Mouse (Mus musculus): Measurements from ENCODE around the gene Apoc4. TPM values are rescaled to one million over a fixed set of nuclear protein-coding genes. Genes with fewer than 3 reads are reported as not detected.

Gene Apoc4
- total RNA-seq, 1 experiment from 2014 or later = 0.48 TPM

DNA sequence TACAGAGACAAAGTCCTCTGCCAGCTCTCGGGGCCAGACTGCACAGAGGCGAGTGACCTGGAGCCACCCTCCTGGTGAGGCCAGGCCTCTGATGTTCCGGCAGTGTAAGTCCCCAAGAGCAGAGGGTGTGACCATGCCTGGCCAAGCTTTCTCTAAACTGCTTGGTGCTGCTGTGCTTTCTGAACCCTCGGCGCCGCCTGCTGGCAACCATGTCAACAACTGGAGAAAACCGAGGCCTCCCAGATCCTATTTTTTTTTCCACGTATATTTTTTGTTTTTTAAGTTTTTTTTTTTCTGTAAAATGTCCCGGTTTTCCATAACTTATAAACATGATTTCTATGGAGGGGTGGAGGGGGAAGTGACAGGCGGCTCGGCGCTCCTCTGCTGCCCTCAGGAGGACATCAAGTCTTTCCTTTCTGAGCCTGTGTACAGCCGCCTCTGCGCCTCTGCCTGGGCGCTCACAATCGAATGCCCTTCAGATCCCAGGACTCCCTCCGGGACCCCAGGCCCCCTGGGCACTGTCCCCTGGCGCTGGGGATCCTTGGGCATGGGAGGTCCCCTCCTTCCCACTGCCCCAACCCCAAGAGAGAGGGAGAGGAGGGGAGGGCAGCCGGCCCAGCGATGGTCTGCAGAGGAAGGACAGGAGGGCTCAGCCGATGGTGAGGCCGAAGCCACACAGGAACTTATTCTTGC lies 19.9 kb upstream of the Apoc4 start:
- peak; percentile 44 for ATAC-seq (replicated peaks; ENCODE audit: insufficient number of reproducible peaks, low FRiP score, low TSS enrichment, poor library complexity, severe bottlenecking)

DNA sequence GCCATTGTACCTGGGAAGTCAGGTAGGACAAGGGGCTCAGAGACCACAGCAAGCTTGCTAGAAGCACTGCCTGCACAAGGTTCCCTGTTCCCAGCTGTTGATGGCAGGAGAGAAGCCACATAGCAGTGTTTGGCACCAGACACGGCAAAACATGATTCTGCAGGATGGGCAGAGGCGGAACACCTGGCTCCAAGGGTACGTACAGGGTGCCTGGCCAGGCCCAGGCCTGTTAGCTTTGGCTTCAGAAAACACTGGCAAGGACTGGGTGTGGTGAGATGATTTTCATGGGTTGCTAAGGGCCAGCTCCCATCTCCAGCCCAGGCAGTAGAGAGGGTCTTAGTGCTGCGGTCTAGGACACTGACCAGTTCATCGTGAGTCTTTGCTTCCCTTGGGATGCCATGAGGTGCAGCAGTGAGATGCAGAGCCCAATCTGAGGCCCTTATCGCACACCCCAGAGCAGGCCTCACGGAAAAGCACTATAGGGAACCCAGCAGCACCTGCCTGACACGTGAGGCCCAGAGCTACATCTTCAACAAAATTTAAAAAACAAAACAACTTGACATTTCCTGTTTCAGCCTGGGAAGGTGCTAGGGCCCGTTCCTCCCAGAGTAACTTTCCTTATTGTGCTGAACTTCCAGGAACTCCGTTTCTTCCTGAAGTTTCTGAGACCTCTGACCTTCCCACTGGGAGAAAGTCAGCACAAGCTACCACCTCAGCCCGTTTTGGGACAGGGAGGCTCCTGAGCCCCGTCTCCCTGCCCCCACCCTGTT lies 19.2 kb upstream of the Apoc4 start:
- ATAC-seq (replicated peaks; ENCODE audit: insufficient number of reproducible peaks, low FRiP score, low TSS enrichment, poor library complexity, severe bottlenecking) = no peak

DNA sequence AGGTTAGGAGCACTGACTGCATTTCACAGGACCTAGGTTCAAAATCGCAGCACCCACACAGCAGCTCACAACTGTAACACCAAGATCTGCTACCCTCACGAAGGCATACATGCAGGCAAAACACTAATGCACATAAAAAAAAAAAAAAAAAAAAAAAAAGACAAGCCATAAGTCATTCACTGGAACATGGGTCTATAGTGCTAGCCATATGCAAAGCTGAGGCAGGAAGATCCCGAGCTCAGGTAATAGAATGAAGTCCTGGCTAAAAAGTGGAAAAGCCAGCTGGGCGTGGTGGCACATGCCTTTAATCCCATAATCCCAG lies 18.5 kb upstream of the Apoc4 start:
- no peak for ATAC-seq (replicated peaks; ENCODE audit: insufficient number of reproducible peaks, low FRiP score, low TSS enrichment, poor library complexity, severe bottlenecking)

GRCm38 (mm10) chr7:19698907-19699826 lies 17.9 kb upstream of the Apoc4 start, which contains the start of gene Apoe:
Gene Apoe, minus strand, starts transcription at chr7:19699188.
- ATAC-seq (replicated peaks; ENCODE audit: insufficient number of reproducible peaks, low FRiP score, low TSS enrichment, poor library complexity, severe bottlenecking) = peak; percentile 32

DNA sequence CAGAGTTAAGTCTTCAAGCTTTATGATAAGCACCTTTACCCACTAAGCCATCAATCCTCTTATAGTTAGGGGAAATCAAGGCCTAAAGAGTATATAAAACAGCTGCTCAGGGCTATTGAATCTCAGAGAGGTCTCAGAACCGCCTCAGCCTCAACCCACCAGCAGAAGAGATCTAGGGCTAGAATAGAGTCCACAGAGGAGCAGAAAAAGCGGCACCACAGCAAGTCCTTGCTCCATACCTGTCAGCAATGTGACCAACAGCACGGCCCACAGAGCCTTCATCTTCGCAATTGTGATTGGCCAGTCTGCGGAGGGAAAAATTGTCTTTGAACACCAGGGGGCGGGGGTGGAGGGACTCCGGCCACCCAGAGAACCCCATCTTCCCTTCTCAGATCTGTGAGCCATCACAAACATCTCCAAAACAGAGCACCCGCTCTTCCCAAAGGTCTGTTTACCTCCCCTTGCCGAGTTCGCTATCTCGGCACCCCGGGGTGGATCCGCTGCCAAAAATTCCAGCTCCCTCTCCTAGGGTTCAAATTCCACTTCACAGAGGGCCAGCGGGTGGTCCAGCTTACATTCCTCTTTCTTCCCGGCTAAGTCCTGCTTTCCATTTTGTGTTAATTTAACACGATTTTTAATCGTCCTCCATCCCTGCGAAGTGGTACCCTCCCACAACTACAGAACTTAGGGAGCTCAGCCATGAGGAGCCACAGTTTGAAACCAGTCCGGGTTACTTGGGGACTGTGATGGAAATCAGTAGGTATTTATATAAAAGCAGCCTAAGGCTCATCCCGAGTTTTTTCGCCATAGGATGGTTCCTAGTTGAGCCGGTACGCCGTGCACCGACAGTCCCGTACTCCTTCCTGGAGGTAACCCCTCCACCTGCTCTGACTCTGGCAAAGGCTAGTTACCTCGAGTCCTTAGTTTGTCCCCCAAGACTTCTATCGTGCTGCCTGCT lies 16.9 kb upstream of the Apoc4 start:
- ATAC-seq (replicated peaks; ENCODE audit: insufficient number of reproducible peaks, low FRiP score, low TSS enrichment, poor library complexity, severe bottlenecking) = peak; percentile 29

GRCm38 (mm10) chr7:19696336-19696873 lies 15.1 kb upstream of the Apoc4 start:
- no peak for ATAC-seq (replicated peaks; ENCODE audit: insufficient number of reproducible peaks, low FRiP score, low TSS enrichment, poor library complexity, severe bottlenecking)

GRCm38 (mm10) chr7:19695881-19696280 lies 14.6 kb upstream of the Apoc4 start:
- no peak for ATAC-seq (replicated peaks; ENCODE audit: insufficient number of reproducible peaks, low FRiP score, low TSS enrichment, poor library complexity, severe bottlenecking)

GRCm38 (mm10) chr7:19695213-19695594 lies 13.9 kb upstream of the Apoc4 start:
- no peak for ATAC-seq (replicated peaks; ENCODE audit: insufficient number of reproducible peaks, low FRiP score, low TSS enrichment, poor library complexity, severe bottlenecking)

GRCm38 (mm10) chr7:19694336-19695212 lies 13.3 kb upstream of the Apoc4 start:
- no peak for ATAC-seq (replicated peaks; ENCODE audit: insufficient number of reproducible peaks, low FRiP score, low TSS enrichment, poor library complexity, severe bottlenecking)

DNA sequence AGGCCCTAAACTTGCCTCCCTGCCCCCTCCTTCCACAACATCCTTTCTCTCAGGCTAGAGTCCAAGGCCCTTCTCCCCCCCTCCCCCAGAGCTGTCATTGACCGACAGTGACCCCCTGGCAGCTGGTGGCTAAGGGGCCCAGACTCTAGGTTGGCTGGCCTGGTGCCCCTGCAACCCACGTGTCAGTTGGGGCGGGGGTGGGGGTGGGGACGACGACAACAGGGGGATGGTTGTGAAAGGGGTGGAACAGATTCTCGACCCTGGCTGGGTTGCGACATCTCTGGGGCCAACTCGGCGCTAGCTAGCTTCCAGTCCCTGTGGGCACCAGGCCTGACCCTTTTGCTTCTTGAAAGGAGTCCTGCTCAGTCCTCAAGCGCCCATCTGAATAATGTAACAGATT lies 12.1 kb upstream of the Apoc4 start:
- peak; percentile 60 for ATAC-seq (replicated peaks; ENCODE audit: insufficient number of reproducible peaks, low FRiP score, low TSS enrichment, poor library complexity, severe bottlenecking)

DNA sequence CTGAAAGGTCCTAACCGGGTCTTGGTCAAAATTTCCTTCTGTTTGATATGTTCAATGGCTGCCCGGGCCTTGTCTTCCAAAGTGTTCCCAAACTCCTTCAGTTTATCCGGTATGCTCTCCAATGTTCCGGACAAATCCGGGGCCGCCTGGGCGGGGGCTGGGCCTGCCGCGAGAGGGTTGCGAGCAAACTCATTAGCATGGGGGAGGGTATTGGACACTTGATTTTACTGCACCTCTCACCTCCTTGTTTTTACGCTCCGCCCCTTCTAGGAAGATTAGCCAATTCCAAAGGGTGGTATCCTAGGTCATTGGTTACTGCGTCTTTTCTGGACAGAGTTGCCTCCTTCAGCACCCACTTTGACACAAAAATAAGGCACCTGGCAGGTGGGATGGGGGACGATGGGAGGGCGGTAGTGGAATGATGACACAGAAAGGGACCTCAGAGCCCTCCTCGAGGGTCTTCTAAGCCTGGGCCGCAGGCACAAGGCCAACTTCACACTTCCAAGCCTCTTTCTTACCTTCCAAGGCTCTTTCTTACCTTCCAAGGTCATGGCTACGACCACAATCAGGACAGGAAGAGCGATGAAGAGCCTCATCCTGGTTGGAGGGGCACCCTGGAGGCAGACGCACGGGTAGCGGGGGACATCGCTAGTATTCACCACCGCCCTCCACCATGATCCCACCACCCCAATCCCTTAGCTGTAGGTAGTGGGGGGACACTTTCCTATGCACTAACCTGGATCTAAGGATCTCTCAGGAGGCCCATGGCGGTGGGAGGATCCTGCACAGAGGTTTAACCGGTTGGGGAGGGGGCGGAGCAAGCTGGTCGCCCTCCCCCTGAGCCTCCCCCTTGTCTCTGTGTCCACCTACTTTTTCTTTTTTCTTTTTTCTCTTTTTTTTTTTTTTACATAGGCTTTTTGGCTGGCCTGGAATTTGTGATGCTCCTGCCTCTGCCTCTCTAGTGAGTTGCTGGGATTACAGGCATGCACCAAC lies 10.9 kb upstream of the Apoc4 start, which contains the start of gene Apoc1:
Gene Apoc1 (minus strand): TSS at position 788 of the 993 bp plus-strand sequence.
- no peak for ATAC-seq (replicated peaks; ENCODE audit: insufficient number of reproducible peaks, low FRiP score, low TSS enrichment, poor library complexity, severe bottlenecking)

GRCm38 (mm10) chr7:19691434-19691833 lies 10.2 kb upstream of the Apoc4 start:
- ATAC-seq (replicated peaks; ENCODE audit: insufficient number of reproducible peaks, low FRiP score, low TSS enrichment, poor library complexity, severe bottlenecking) = no peak

DNA sequence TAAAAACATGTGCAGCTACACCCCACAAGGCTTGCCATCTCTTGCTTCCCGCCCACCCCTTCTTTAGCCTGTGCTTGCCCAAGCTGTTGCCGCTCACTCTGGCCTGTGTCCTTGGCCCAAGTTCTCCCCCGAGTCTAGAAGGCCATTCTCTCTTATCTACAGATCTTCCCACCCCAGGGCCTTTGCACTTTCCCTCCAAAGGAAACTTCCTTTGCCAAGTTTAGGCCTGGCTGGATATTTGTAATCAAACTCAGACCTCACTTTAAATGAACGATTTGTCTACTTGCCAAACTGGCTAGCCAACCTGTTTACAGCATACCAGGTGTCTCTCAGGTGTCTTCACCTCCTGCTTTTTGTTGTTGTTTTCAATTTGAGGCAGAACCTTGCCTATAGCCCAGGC lies 9.6 kb upstream of the Apoc4 start:
- ATAC-seq (replicated peaks; ENCODE audit: insufficient number of reproducible peaks, low FRiP score, low TSS enrichment, poor library complexity, severe bottlenecking) = no peak

GRCm38 (mm10) chr7:19688611-19689010 lies 7.3 kb upstream of the Apoc4 start:
- ATAC-seq (replicated peaks; ENCODE audit: insufficient number of reproducible peaks, low FRiP score, low TSS enrichment, poor library complexity, severe bottlenecking) = no peak

- no peak for ATAC-seq (replicated peaks; ENCODE audit: insufficient number of reproducible peaks, low FRiP score, low TSS enrichment, poor library complexity, severe bottlenecking)
These were observed 6.8 kb upstream of the Apoc4 start for GRCm38 (mm10) chr7:19688101-19688500.

Data from monocyte, adult 5-6 weeks (primary cell).